Mouse (Mus musculus): ENCODE data around the gene Flt1.

GRCm38 (mm10) chr5:147539815-147540214, 186.0 kb downstream of the Flt1 start:
- TF ChIP-seq CTCF (IDR thresholded peaks at IDR 0.05 in 2 of 3, conservative IDR thresholded peaks at IDR 0.05 in 1 of 3; ENCODE audit: control insufficient read depth in 1 of 3, insufficient read depth in 1 of 3, low read depth in 2 of 3, low read length in 3 of 3, poor library complexity in 1 of 3, severe bottlenecking in 1 of 3), result no peak
- TF ChIP-seq POLR2A (IDR thresholded peaks at IDR 0.05; ENCODE audit: control insufficient read depth in 1 of 2, insufficient read depth in 1 of 2, low read depth in 1 of 2, low read length in 2 of 2, poor library complexity in 1 of 2), result no peak
- no peak for TF ChIP-seq GATA1 (IDR thresholded peaks at IDR 0.05; ENCODE audit: low read depth, low read length)
- no peak for TF ChIP-seq JUND (IDR thresholded peaks at IDR 0.05; ENCODE audit: low read depth, low read length)
- no peak for TF ChIP-seq EP300 (IDR thresholded peaks at IDR 0.05; ENCODE audit: low read depth in 1 of 2, low read length in 2 of 2)
- TF ChIP-seq POLR2AphosphoS2 (IDR thresholded peaks at IDR 0.05; ENCODE audit: low read length), result no peak
- TF ChIP-seq MYB (IDR thresholded peaks at IDR 0.05; ENCODE audit: low read depth, low read length), result no peak
- no peak for TF ChIP-seq NELFE (IDR thresholded peaks at IDR 0.05; ENCODE audit: low read depth, low read length)
- no peak for TF ChIP-seq CHD1 (IDR thresholded peaks at IDR 0.05; ENCODE audit: low read depth, low read length)
- no peak for TF ChIP-seq GABPA (IDR thresholded peaks at IDR 0.05; ENCODE audit: low read depth, low read length)

All from MEL (cell line).